ENCODE assay signal across 8 mouse cellular contexts in genomic region chrX:167212707-167213106, GRCm38 (mm10). TPM values are rescaled to one million over a fixed set of nuclear protein-coding genes. Genes with fewer than 3 reads are reported as not detected.
A peak's percentile ranks its signal among the peaks of the same experiment; 100 is the strongest.
DNase-seq lines count a peak whose midpoint lies in the region; ATAC-seq and TF ChIP-seq lines count a peak whose summit lies in the region.

No protein-coding gene starts in this region.

- H3K9ac ChIP-seq in midbrain, embryonic 15.5 days = no peak overlapping the region

- H3K4me1 ChIP-seq in midbrain, embryonic 15.5 days = peaks cover 7% of the 10 kb centered on the region

- H3K9me3 ChIP-seq in midbrain, embryonic 15.5 days = no peaks in the 10 kb centered on the region

- H3K4me2 ChIP-seq in midbrain, embryonic 15.5 days = peak overlapping the region; percentile 26

- peak; percentile 4; the same call in 1 of the 2 replicates for ATAC-seq in midbrain, embryonic 15.5 days (replicated peaks)

- WGBS in midbrain, embryonic 15.5 days = 26% methylated on average over 8 of the region's 8 CpGs

- H3K4me3 ChIP-seq in layer of hippocampus, adult 2 months = no peak overlapping the region
- H3K4me3 ChIP-seq in midbrain, embryonic 15.5 days = no peak overlapping the region

- peak overlapping the region; percentile 46; the same call in 1 of the 2 replicates for H3K27ac ChIP-seq in layer of hippocampus, adult 2 months
- H3K27ac ChIP-seq in midbrain, embryonic 15.5 days = no peak overlapping the region

- no peaks in the 10 kb centered on the region for H3K36me3 ChIP-seq in midbrain, embryonic 15.5 days (replicated peaks)

- DNase-seq in layer of hippocampus, adult 2 months (ENCODE audit: low spot score in 2 of 2) = no peak
- DNase-seq in layer of hippocampus, adult 8-10 months (ENCODE audit: low spot score in 2 of 2) = no peak
- DNase-seq in ZHBTc4 (ENCODE audit: low read depth, low spot score) = peak; percentile 38
- peak; percentile 23 for DNase-seq in gastrocnemius, postnatal 25 days
- DNase-seq in kidney, adult 18-20 months = peak; percentile 29
- no peak for DNase-seq in layer of hippocampus, adult 11-12 months (ENCODE audit: low spot score)
- DNase-seq in right cerebral cortex, postnatal 36 days (ENCODE audit: low spot score in 2 of 2) = no peak

- TF ChIP-seq CTCF in layer of hippocampus, adult 2 months (conservative IDR thresholded peaks at IDR 0.05) = peak; percentile 66

- H3K27me3 ChIP-seq in midbrain, embryonic 15.5 days (replicated peaks) = 0 out of 2 replicates have a peak, but pooled peaks cover 3% of the 10 kb centered on the region

RNA-seq across cellular contexts. Expression of gene Tmsb4x, which starts 3.6 kb away (rescaled TPM):
- 1,000 to 10,000 TPM; 1,652 to 1,714 TPM for total RNA-seq in layer of hippocampus, adult 2 months (2021)
- 1,000 to 10,000 TPM; 1,713 to 2,363 (median 1,977) TPM for total RNA-seq in layer of hippocampus, adult 8-10 months (2022)
- 100 to 1,000 TPM; 179 to 280 TPM for total RNA-seq in gastrocnemius, postnatal 25 days (2021)
- 4,195 and 4,308 TPM in 2 replicates for polyA plus RNA-seq in midbrain, embryonic 15.5 days (2015; fragmentation: Nextera tagmentation; extraction: Ambion mirVana)

RNA-seq across cellular contexts. Expression of gene Tlr8, which starts 51.4 kb away (rescaled TPM):
- under 1 TPM; 0.15 to 0.33 TPM for total RNA-seq in layer of hippocampus, adult 2 months (2021)
- under 1 TPM in 2 of 4 experiments, not detected in 2; 0.10 to 0.14 TPM for total RNA-seq in layer of hippocampus, adult 8-10 months (2022)
- total RNA-seq in gastrocnemius, postnatal 25 days (2021) = under 1 TPM; 0.23 to 0.46 TPM
- polyA plus RNA-seq in midbrain, embryonic 15.5 days (2015; fragmentation: Nextera tagmentation; extraction: Ambion mirVana) = 0.15 TPM in 1 of 2 replicates, not detected in the other

Comparison
In these comparisons a context has a peak if more than half of its experiments do, and no peak if none do; other contexts are left out.
1. DNase-seq: peak in ZHBTc4 (single experiment), gastrocnemius, postnatal 25 days (single experiment) and kidney, adult 18-20 months (single experiment); none in layer of hippocampus, adult 2 months (0 of 2), layer of hippocampus, adult 8-10 months (0 of 2), layer of hippocampus, adult 11-12 months (single experiment) and right cerebral cortex, postnatal 36 days (0 of 2).
2. RNA of gene Tmsb4x, which starts 3.6 kb away (total RNA-seq): 1,713 to 2,363 TPM in layer of hippocampus, adult 8-10 months and 1,652 to 1,714 TPM in layer of hippocampus, adult 2 months; 179 to 280 TPM in gastrocnemius, postnatal 25 days; every median in the first group is over 4 times any median in the second.